Mouse (Mus musculus) stomach, postnatal 0 days (tissue): ENCODE data around the gene Abcc2.

Source experiments
- CTCF ChIP-seq: IDR thresholded peaks from 2 replicates; pipeline ENCODE4 v1.5.1; 2016; ENCODE audit warnings: antibody characterized with exemption, low read depth, mild to moderate bottlenecking, moderate library complexity
- EP300 ChIP-seq: optimal IDR thresholded peaks from 2 replicates; pipeline ENCODE3; 2016; ENCODE audit warnings: antibody characterized with exemption

GRCm38 (mm10) chr19:43887242-43887641 lies 105.2 kb downstream of the Abcc2 start:
- peak; percentile 42 for TF ChIP-seq CTCF
- no peak for TF ChIP-seq EP300
